Mouse (Mus musculus): ENCODE data around the gene Ndufaf3. TPM values are rescaled to one million over a fixed set of nuclear protein-coding genes. Genes with fewer than 3 reads are reported as not detected.
"Not testable (repeated sequence)": the region's sequence is repeated elsewhere in the genome, so short reads cannot be mapped to it uniquely, and the experiment has no call there.

Gene Ndufaf3
- 56.9 and 62.9 TPM in 2 replicates for total RNA-seq (2014; rRNA removed)
- 93.1 and 93.8 TPM in 2 replicates for polyA plus RNA-seq (2015; fragmentation: Nextera tagmentation; extraction: Ambion mirVana)

- Histone ChIP-seq H3K4me1 (ENCODE audit: insufficient read depth, low read length) (peaks cover 15% of the 10 kb centered on the region; the same call in 1 of the 2 replicates), H3K4me2 (ENCODE audit: low read depth, low read length, poor library complexity, severe bottlenecking) (peak within 1 kb of the TSS; percentile 99), H3K9ac (replicated peaks; ENCODE audit: low read length, poor library complexity, severe bottlenecking) (peak within 1 kb of the TSS; percentile 79), H3K36me3 (ENCODE audit: insufficient read depth, low read length) (peaks cover 39% of the 10 kb centered on the region), H3K4me3 (ENCODE audit: low read depth, low read length) (peak within 1 kb of the TSS; percentile 70), H3K9me3 (ENCODE audit: low read length) (no peaks in the 10 kb centered on the region), H3K27ac (ENCODE audit: low read depth, low read length) (peak within 1 kb of the TSS; percentile 98), H3K27me3 (ENCODE audit: insufficient read depth, low read length) (no peaks in the 10 kb centered on the region)
- DNase-seq (ENCODE audit: low spot score): peak; percentile 98
- under 1% methylated on average over 71 of the region's 73 CpGs for WGBS
- ATAC-seq (ENCODE audit: low FRiP score): peak; percentile 90
- TF ChIP-seq CTCF (IDR thresholded peaks at IDR 0.05): peak; percentile 92
Measured at GRCm38 (mm10) chr9:108566815-108567776, at the start of gene Ndufaf3. Gene Ndufaf3 (minus strand): TSS chr9:108567434.

GRCm38 (mm10) chr9:108611488-108611887, 44.3 kb upstream of the Ndufaf3 start:
- no peak overlapping the region for H3K4me2 ChIP-seq (ENCODE audit: low read depth, low read length, poor library complexity, severe bottlenecking)
- peaks cover 59% of the 10 kb centered on the region for H3K36me3 ChIP-seq (ENCODE audit: insufficient read depth, low read length)
- no peaks in the 10 kb centered on the region for H3K27me3 ChIP-seq (ENCODE audit: insufficient read depth, low read length)
- TF ChIP-seq CTCF (IDR thresholded peaks at IDR 0.05): no peak
- ATAC-seq (ENCODE audit: low FRiP score): no peak
- H3K4me1 ChIP-seq (ENCODE audit: insufficient read depth, low read length): no peaks in the 10 kb centered on the region
- DNase-seq (ENCODE audit: low spot score): no peak
- no peak overlapping the region for H3K27ac ChIP-seq (ENCODE audit: low read depth, low read length)
- no peak overlapping the region for H3K4me3 ChIP-seq (ENCODE audit: low read depth, low read length)
- no peaks in the 10 kb centered on the region for H3K9me3 ChIP-seq (ENCODE audit: low read length)
- 97% methylated on average over 10 of the region's 10 CpGs for whole genome bisulfite sequencing
- H3K9ac ChIP-seq (replicated peaks; ENCODE audit: low read length, poor library complexity, severe bottlenecking): no peak overlapping the region

- Histone ChIP-seq H3K4me1 (ENCODE audit: insufficient read depth, low read length) (no peaks in the 10 kb centered on the region), H3K9me3 (ENCODE audit: low read length) (no peaks in the 10 kb centered on the region), H3K9ac (replicated peaks; ENCODE audit: low read length, poor library complexity, severe bottlenecking) (no peak overlapping the region), H3K4me2 (ENCODE audit: low read depth, low read length, poor library complexity, severe bottlenecking) (no peak overlapping the region), H3K36me3 (ENCODE audit: insufficient read depth, low read length) (peaks cover 69% of the 10 kb centered on the region), H3K27me3 (ENCODE audit: insufficient read depth, low read length) (no peaks in the 10 kb centered on the region), H3K4me3 (ENCODE audit: low read depth, low read length) (no peak overlapping the region), H3K27ac (ENCODE audit: low read depth, low read length) (no peak overlapping the region)
- ATAC-seq (ENCODE audit: low FRiP score) (no peak), DNase-seq (ENCODE audit: low spot score) (no peak)
- WGBS: 95% methylated on average over 4 of the region's 4 CpGs
- TF ChIP-seq CTCF (IDR thresholded peaks at IDR 0.05): no peak
Measured at GRCm38 (mm10) chr9:108608889-108609288, 41.7 kb upstream of the Ndufaf3 start.

GRCm38 (mm10) chr9:108607929-108608328, 40.7 kb upstream of the Ndufaf3 start:
- H3K4me2 ChIP-seq (ENCODE audit: low read depth, low read length, poor library complexity, severe bottlenecking); H3K27ac ChIP-seq (ENCODE audit: low read depth, low read length); H3K4me1 ChIP-seq (ENCODE audit: insufficient read depth, low read length); DNase-seq (ENCODE audit: low spot score); H3K27me3 ChIP-seq (ENCODE audit: insufficient read depth, low read length); H3K9ac ChIP-seq (replicated peaks; ENCODE audit: low read length, poor library complexity, severe bottlenecking); H3K4me3 ChIP-seq (ENCODE audit: low read depth, low read length); ATAC-seq (ENCODE audit: low FRiP score); H3K9me3 ChIP-seq (ENCODE audit: low read length): not testable (repeated sequence)
- peaks cover 73% of the 10 kb centered on the region for H3K36me3 ChIP-seq (ENCODE audit: insufficient read depth, low read length)
- 94% methylated on average over 5 of the region's 5 CpGs for WGBS

- Histone ChIP-seq H3K27ac (ENCODE audit: low read depth, low read length) (no peak overlapping the region), H3K9ac (replicated peaks; ENCODE audit: low read length, poor library complexity, severe bottlenecking) (no peak overlapping the region), H3K4me2 (ENCODE audit: low read depth, low read length, poor library complexity, severe bottlenecking) (no peak overlapping the region), H3K4me3 (ENCODE audit: low read depth, low read length) (no peak overlapping the region), H3K9me3 (ENCODE audit: low read length) (no peaks in the 10 kb centered on the region), H3K36me3 (ENCODE audit: insufficient read depth, low read length) (peaks cover 32% of the 10 kb centered on the region), H3K4me1 (ENCODE audit: insufficient read depth, low read length) (no peaks in the 10 kb centered on the region), H3K27me3 (ENCODE audit: insufficient read depth, low read length) (no peaks in the 10 kb centered on the region)
- TF ChIP-seq CTCF (IDR thresholded peaks at IDR 0.05): no peak
- WGBS: 81% methylated on average over 4 of the region's 4 CpGs
- ATAC-seq (ENCODE audit: low FRiP score) (no peak), DNase-seq (ENCODE audit: low spot score) (no peak)
Measured at GRCm38 (mm10) chr9:108601986-108602385, 34.8 kb upstream of the Ndufaf3 start.

- WGBS: 53% methylated on average over 2 of the region's 2 CpGs
- Histone ChIP-seq H3K27ac (ENCODE audit: low read depth, low read length) (no peak overlapping the region), H3K4me3 (ENCODE audit: low read depth, low read length) (no peak overlapping the region), H3K9me3 (ENCODE audit: low read length) (no peaks in the 10 kb centered on the region), H3K27me3 (ENCODE audit: insufficient read depth, low read length) (no peaks in the 10 kb centered on the region), H3K4me2 (ENCODE audit: low read depth, low read length, poor library complexity, severe bottlenecking) (no peak overlapping the region), H3K36me3 (ENCODE audit: insufficient read depth, low read length) (peaks cover 20% of the 10 kb centered on the region), H3K9ac (replicated peaks; ENCODE audit: low read length, poor library complexity, severe bottlenecking) (no peak overlapping the region), H3K4me1 (ENCODE audit: insufficient read depth, low read length) (no peaks in the 10 kb centered on the region)
- no peak for TF ChIP-seq CTCF (IDR thresholded peaks at IDR 0.05)
- DNase-seq (ENCODE audit: low spot score) (no peak), ATAC-seq (ENCODE audit: low FRiP score) (no peak)
Measured at GRCm38 (mm10) chr9:108600011-108600410, 32.8 kb upstream of the Ndufaf3 start.
